Mouse (Mus musculus) small intestine, adult 10 weeks (tissue): Measurements from ENCODE around the gene Gm17571. TPM values are rescaled to one million over a fixed set of nuclear protein-coding genes. Genes with fewer than 3 reads are reported as not detected.

Experiments
- polyA plus RNA-seq: library from polyadenylated mRNA; stranded (reverse); fragments of 350-450 nt; fragmentation: Illumina TruSeq; extraction: RNeasy Lipid Tissue Mini Kit (QIAGEN cat#74804); gene quantifications from one replicate; pipeline ENCODE4 v1.2.3, GENCODE M21; 2014; ENCODE audit warnings: low replicate concordance

Gm17571 gene
- not detected for polyA plus RNA-seq

GRCm38 (mm10) chr9:13446703-13447285 lies at the start of gene Gm17571:
Gm17571 (minus strand) TSS chr9:13446753.

Other genes with a start within 250 kb of the Gm17571 start
- gene Jrkl, start 200.9 kb downstream of the Gm17571 start, polyA plus RNA-seq, result 43.4 TPM
- gene Ccdc82, start 199.8 kb downstream of the Gm17571 start, polyA plus RNA-seq, result 45.6 TPM
- 3.5 TPM for gene Maml2, start 148.8 kb downstream of the Gm17571 start, polyA plus RNA-seq